Mouse (Mus musculus) heart, postnatal 4 days (tissue): ENCODE measurements around the gene Mettl11b. TPM values are rescaled to one million over a fixed set of nuclear protein-coding genes. Genes with fewer than 3 reads are reported as not detected.

Experiments used
- total RNA-seq, 2 experiments: library from RNA; stranded (reverse); gene quantifications; 2 replicates each; pipeline ENCODE4 v1.2.3; 2021

Mettl11b gene
- total RNA-seq, 2 experiments from 2014 or later = 0.21 to 0.34 TPM

Other genes starting within 250 kb of the Mettl11b start
- 10 to 100 TPM; 23.6 to 24.3 TPM for gene Kifap3, start 54.4 kb upstream of the Mettl11b start, total RNA-seq
- 10 to 100 TPM in 1 of 2 experiments, 1 to 10 TPM in 1; 9.5 to 10.8 TPM for gene Scyl3, start 203.9 kb upstream of the Mettl11b start, total RNA-seq